Comparison of ENCODE assay signal across 9 mouse cellular contexts in genomic region chr7:67910947-67911346, GRCm38 (mm10). TPM values are rescaled to one million over a fixed set of nuclear protein-coding genes. Genes with fewer than 3 reads are reported as not detected.
DNase-seq lines count a peak whose midpoint lies in the region; ATAC-seq lines count a peak whose summit lies in the region.
"Had no signal": no experiment of that assay in that cellular context is flagged by ENCODE, and none has a peak within 500 bp of the region (broad histone marks: within the 10 kb centered on the region; RNA-seq: fewer than 3 reads in every experiment).

No protein-coding gene starts in this region.

- H3K36me3 ChIP-seq in heart, embryonic 14.5 days (ENCODE audit: control insufficient read depth, insufficient read depth, low read length) = no peaks in the 10 kb centered on the region
- no peaks in the 10 kb centered on the region for H3K36me3 ChIP-seq in embryonic facial prominence, embryonic 12.5 days
- H3K36me3 ChIP-seq in intestine, embryonic 14.5 days (ENCODE audit: control insufficient read depth, insufficient read depth, low read length) = no peaks in the 10 kb centered on the region
- H3K36me3 ChIP-seq in midbrain, embryonic 16.5 days (ENCODE audit: control insufficient read depth, insufficient read depth, low read length) = no peaks in the 10 kb centered on the region

- H3K4me3 ChIP-seq in heart, embryonic 14.5 days (ENCODE audit: control insufficient read depth in 1 of 2, insufficient read depth in 1 of 2, low read depth in 1 of 2, low read length in 2 of 2) = no peak overlapping the region
- no peak overlapping the region for H3K4me3 ChIP-seq in embryonic facial prominence, embryonic 12.5 days
- H3K4me3 ChIP-seq in intestine, embryonic 14.5 days (ENCODE audit: low read depth, low read length) = no peak overlapping the region
- peak overlapping the region; percentile 2; the same call in 1 of the 2 replicates for H3K4me3 ChIP-seq in midbrain, embryonic 16.5 days (ENCODE audit: low read depth, low read length)
- H3K4me3 ChIP-seq: megakaryocyte, embryonic 14.5 days had no signal

- H3K9ac ChIP-seq in heart, embryonic 14.5 days (ENCODE audit: low read length) = peak overlapping the region; percentile 55
- no peak overlapping the region; the same call in 1 of the 2 replicates for H3K9ac ChIP-seq in embryonic facial prominence, embryonic 12.5 days
- peak overlapping the region; percentile 25; the same call in 1 of the 2 replicates for H3K9ac ChIP-seq in intestine, embryonic 14.5 days (ENCODE audit: low read length)
- no peak overlapping the region for H3K9ac ChIP-seq in midbrain, embryonic 16.5 days (ENCODE audit: low read depth, low read length)

- no peaks in the 10 kb centered on the region for H3K9me3 ChIP-seq in heart, embryonic 14.5 days (ENCODE audit: control insufficient read depth, low read length)
- H3K9me3 ChIP-seq in embryonic facial prominence, embryonic 12.5 days = no peaks in the 10 kb centered on the region
- H3K9me3 ChIP-seq in intestine, embryonic 14.5 days (ENCODE audit: control insufficient read depth, low read length) = no peaks in the 10 kb centered on the region
- no peaks in the 10 kb centered on the region for H3K9me3 ChIP-seq in midbrain, embryonic 16.5 days (replicated peaks; ENCODE audit: control insufficient read depth, low read length, poor library complexity, severe bottlenecking)
- H3K9me3 ChIP-seq: megakaryocyte, embryonic 14.5 days had no signal

- H3K4me2 ChIP-seq in heart, embryonic 14.5 days (ENCODE audit: low read length) = peak overlapping the region; percentile 53
- H3K4me2 ChIP-seq in embryonic facial prominence, embryonic 12.5 days (replicated peaks) = peak overlapping the region; percentile 35
- H3K4me2 ChIP-seq in intestine, embryonic 14.5 days (ENCODE audit: low read length) = peak overlapping the region; percentile 42
- peak overlapping the region; percentile 37 for H3K4me2 ChIP-seq in midbrain, embryonic 16.5 days (ENCODE audit: low read length)

- no peaks in the 10 kb centered on the region for H3K27me3 ChIP-seq in heart, embryonic 14.5 days (ENCODE audit: control insufficient read depth, insufficient read depth, low read length)
- H3K27me3 ChIP-seq in embryonic facial prominence, embryonic 12.5 days = no peaks in the 10 kb centered on the region
- H3K27me3 ChIP-seq in intestine, embryonic 14.5 days (replicated peaks; ENCODE audit: control insufficient read depth, insufficient read depth, low read length) = no peaks in the 10 kb centered on the region
- no peaks in the 10 kb centered on the region for H3K27me3 ChIP-seq in midbrain, embryonic 16.5 days (ENCODE audit: control insufficient read depth, insufficient read depth, low read depth, low read length)

- no peak for ATAC-seq in heart, embryonic 14.5 days (ENCODE audit: insufficient number of reproducible peaks, insufficient read depth, low FRiP score, low read depth)
- peak; percentile 64; the same call in 1 of the 2 replicates for ATAC-seq in embryonic facial prominence, embryonic 12.5 days (ENCODE audit: insufficient number of reproducible peaks, insufficient read depth, low FRiP score, low TSS enrichment)
- ATAC-seq in intestine, embryonic 14.5 days (replicated peaks; ENCODE audit: low FRiP score, low TSS enrichment, low read depth) = peak; percentile 55; the same call in 1 of the 2 replicates
- ATAC-seq in midbrain, embryonic 16.5 days = no peak
- ATAC-seq in cerebellum, adult (ENCODE audit: insufficient number of reproducible peaks, low FRiP score, low TSS enrichment) = no peak

- peak overlapping the region; percentile 68 to 77 for H3K27ac ChIP-seq in heart, embryonic 14.5 days (replicated peaks in 1 of 2; ENCODE audit: control insufficient read depth in 1 of 2, insufficient read depth in 1 of 2, low read depth in 2 of 2, low read length in 2 of 2)
- peak overlapping the region; percentile 90 for H3K27ac ChIP-seq in embryonic facial prominence, embryonic 12.5 days
- H3K27ac ChIP-seq in intestine, embryonic 14.5 days (ENCODE audit: low read depth) = peak overlapping the region; percentile 89
- H3K27ac ChIP-seq in midbrain, embryonic 16.5 days (ENCODE audit: low read length) = peak overlapping the region; percentile 18; the same call in 1 of the 2 replicates

- peaks cover 13 to 28% of the 10 kb centered on the region in 2 experiments for H3K4me1 ChIP-seq in heart, embryonic 14.5 days (ENCODE audit: control insufficient read depth in 2 of 2, insufficient read depth in 2 of 2, low read length in 2 of 2)
- H3K4me1 ChIP-seq in embryonic facial prominence, embryonic 12.5 days = peaks cover 12% of the 10 kb centered on the region; the same call in 1 of the 2 replicates
- H3K4me1 ChIP-seq in intestine, embryonic 14.5 days (replicated peaks; ENCODE audit: control insufficient read depth, insufficient read depth, low read length) = peaks cover 23% of the 10 kb centered on the region
- peaks cover 7% of the 10 kb centered on the region; the same call in 1 of the 2 replicates for H3K4me1 ChIP-seq in midbrain, embryonic 16.5 days (ENCODE audit: control insufficient read depth, insufficient read depth, low read length)

- WGBS in heart, embryonic 14.5 days = 14% methylated on average over 3 of the region's 3 CpGs
- 15% methylated on average over 3 of the region's 3 CpGs for WGBS in embryonic facial prominence, embryonic 12.5 days
- WGBS in intestine, embryonic 14.5 days = 14% methylated on average over 3 of the region's 3 CpGs
- WGBS in midbrain, embryonic 16.5 days = 15% methylated on average over 3 of the region's 3 CpGs

- DNase-seq in heart, postnatal 25 days (ENCODE audit: low spot score) = no peak
- peak; percentile 68 for DNase-seq in intestine, embryonic 14.5 days (ENCODE audit: low spot score)
- no peak for DNase-seq in layer of hippocampus, adult 18-20 months (ENCODE audit: low spot score in 2 of 2)
- no peak for DNase-seq in spleen, postnatal 10 days (ENCODE audit: low spot score in 2 of 2)

- intact Hi-C loops in heart, postnatal 25 days (cut with DNase I) = no loop called here

RNA-seq across cellular contexts. Expression of gene Igf1r, which starts 41.7 kb away (rescaled TPM):
- 16.1 and 16.6 TPM in 2 replicates for polyA plus RNA-seq in heart, embryonic 14.5 days (2014; fragmentation: Nextera tagmentation; extraction: Ambion mirVana)
- 10 to 100 TPM; 12.7 to 18.8 TPM for total RNA-seq in heart, postnatal 25 days (2021)
- 36.5 and 36.6 TPM in 2 replicates for polyA plus RNA-seq in embryonic facial prominence, embryonic 12.5 days (2016; fragmentation: Nextera tagmentation; extraction: Ambion mirVana)
- 18.4 and 18.5 TPM in 2 replicates for polyA plus RNA-seq in intestine, embryonic 14.5 days (2014; fragmentation: Nextera tagmentation; extraction: Ambion mirVana)
- 21.5 and 23.3 TPM in 2 replicates for polyA plus RNA-seq in midbrain, embryonic 16.5 days (2015; fragmentation: Nextera tagmentation; extraction: Ambion mirVana)
- total RNA-seq in layer of hippocampus, adult 18-20 months (2021) = 10 to 100 TPM; 41.5 to 43.0 TPM

Comparison
In these comparisons a context has a peak if more than half of its experiments do, and no peak if none do; other contexts are left out.
1. ATAC-seq: peak in embryonic facial prominence, embryonic 12.5 days (single experiment) and intestine, embryonic 14.5 days (single experiment); none in heart, embryonic 14.5 days (single experiment), midbrain, embryonic 16.5 days (single experiment) and cerebellum, adult (single experiment).
2. H3K27ac ChIP-seq: peak in every context shown above with its lines; median percentile 90 in embryonic facial prominence, embryonic 12.5 days; 89 in intestine, embryonic 14.5 days; 72 in heart, embryonic 14.5 days; 18 in midbrain, embryonic 16.5 days.
3. H3K9ac ChIP-seq: peak in heart, embryonic 14.5 days (single experiment) and intestine, embryonic 14.5 days (single experiment); none in embryonic facial prominence, embryonic 12.5 days (single experiment) and midbrain, embryonic 16.5 days (single experiment).
4. Peak in every context shown above with its lines, with median percentiles within 50 percentile points of each other: H3K4me2 ChIP-seq.